Mouse (Mus musculus) liver, adult 2 months (tissue): ENCODE measurements around the gene E4f1. TPM values are rescaled to one million over a fixed set of nuclear protein-coding genes. Genes with fewer than 3 reads are reported as not detected.
A peak's percentile ranks its signal among the peaks of the same experiment; 100 is the strongest.

ENCODE experiments used
- DNase-seq: peaks from one replicate; pipeline ENCODE4 v3.0.0-alpha.2; 2011; ENCODE audit warnings: low read depth, low spot score; ENCODE audit errors: extremely low read depth
- H3K27ac ChIP-seq: fragments of 200-500 bp; replicated peaks from 2 replicates; pipeline ENCODE4 v1.5.1; 2012; ENCODE audit warnings: low read depth, mild to moderate bottlenecking, control low read depth, inconsistent platforms, low read length; ENCODE audit not compliant: insufficient read depth
- H3K27me3 ChIP-seq: fragments of 200-500 bp; 2 replicates; pipeline ENCODE4 v1.6.1; 2012; ENCODE audit warnings: mild to moderate bottlenecking, moderate library complexity, low read length, inconsistent platforms; ENCODE audit not compliant: control insufficient read depth, insufficient read depth
- H3K36me3 ChIP-seq: fragments of 200-500 bp; 2 replicates; pipeline ENCODE4 v1.6.1; 2012; ENCODE audit warnings: low read length, inconsistent platforms; ENCODE audit not compliant: control insufficient read depth, insufficient read depth
- H3K4me1 ChIP-seq: fragments of 200-500 bp; 2 replicates; pipeline ENCODE4 v1.6.1; 2011; ENCODE audit warnings: low read length; ENCODE audit not compliant: control insufficient read depth, insufficient read depth
- H3K4me3 ChIP-seq: fragments of 200-500 bp; 2 replicates; pipeline ENCODE4 v1.5.1; 2011; ENCODE audit warnings: low read depth, mild to moderate bottlenecking, control low read depth, low read length, moderate library complexity; ENCODE audit not compliant: insufficient read depth
- H3K79me2 ChIP-seq: fragments of 200-500 bp; 2 replicates; pipeline ENCODE4 v1.6.1; 2012; ENCODE audit warnings: inconsistent platforms, mild to moderate bottlenecking, low read length, moderate library complexity; ENCODE audit not compliant: control insufficient read depth, insufficient read depth
- H3K9ac ChIP-seq: fragments of 200-500 bp; 2 replicates; pipeline ENCODE4 v1.6.1; 2012; ENCODE audit warnings: low read depth, mild to moderate bottlenecking, control low read depth, inconsistent platforms, low read length
- CTCF ChIP-seq: fragments of 200-500 bp; IDR thresholded peaks from 2 replicates; pipeline ENCODE4 v1.5.1; 2011; ENCODE audit warnings: low read depth, low read length, control low read depth
- POLR2A ChIP-seq: fragments of 200-500 bp; IDR thresholded peaks from 2 replicates; pipeline ENCODE4 v1.6.1; 2011; ENCODE audit warnings: low read length, control low read depth; ENCODE audit not compliant: insufficient read depth; ENCODE audit errors: extremely low read depth
- WGBS: fragments of 180-500 bp; shearing (Covaris S2); methylation state at CpG from one replicate; pipeline ENCODE4 v1.1.7; 2018; 5-methylcytosine and 5-hydroxymethylcytosine counted together
- polyA plus RNA-seq: library from polyadenylated mRNA; depleted of rRNA; stranded (reverse); fragments of >200 nt; gene quantifications from 2 replicates; pipeline ENCODE4 v1.2.3, GENCODE M21; 2012; rRNA removed
- total RNA-seq: library from RNA; depleted of rRNA; stranded (reverse); fragments of >200 nt; gene quantifications from 2 replicates; pipeline ENCODE4 v1.2.3, GENCODE M21; 2014; rRNA removed

Gene E4f1
- total RNA-seq (5.6 and 6.7 TPM in 2 replicates), polyA plus RNA-seq (21.6 and 33.3 TPM in 2 replicates)

DNA sequence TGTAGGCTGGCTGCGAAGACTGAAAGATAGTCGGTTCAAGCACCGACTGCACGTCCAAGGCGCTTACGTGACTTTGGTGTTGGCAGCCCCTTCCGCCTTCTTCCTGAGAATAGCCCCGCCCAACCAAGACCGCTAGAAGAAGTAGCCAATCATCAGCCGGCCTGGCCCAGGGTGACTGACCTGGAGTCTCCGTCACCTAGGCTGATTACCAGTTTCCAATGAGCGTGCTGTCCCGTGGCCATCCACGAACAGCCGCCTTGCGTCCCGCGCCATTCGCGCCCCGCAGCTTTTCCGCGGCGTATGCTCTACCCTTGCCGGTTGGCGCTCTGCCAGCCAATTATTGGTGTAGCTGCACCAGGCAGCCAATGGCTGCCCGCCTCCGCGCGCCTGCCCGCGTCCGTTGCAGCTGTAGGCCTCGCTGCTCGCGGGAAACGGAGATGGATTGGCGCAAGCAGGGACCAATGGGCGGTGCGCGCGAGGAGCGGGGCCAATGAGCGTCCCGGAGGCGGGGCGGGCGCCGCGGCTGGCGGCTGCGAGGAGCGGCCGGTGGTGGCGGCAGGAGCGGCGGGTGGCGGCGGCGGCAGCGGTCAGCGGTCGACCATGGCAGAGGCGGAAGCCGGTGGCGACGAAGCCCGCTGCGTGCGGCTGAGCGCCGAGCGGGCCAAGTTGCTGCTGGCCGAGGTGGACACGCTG lies at the start of gene E4f1, which contains the start of gene Pgp:
Gene E4f1 (minus strand): TSS at position 404 of the 693 bp plus-strand sequence.
Gene Pgp (plus strand): TSS at position 483 of the 693 bp plus-strand sequence.
- TF ChIP-seq POLR2A, result 0 out of 2 replicates have a peak, but pooled peaks have one; percentile 40
- no peak for TF ChIP-seq CTCF
- peaks cover 7% of the 10 kb centered on the region for H3K79me2 ChIP-seq
- peak within 1 kb of the TSS; percentile 82 for H3K27ac ChIP-seq
- peaks cover 8% of the 10 kb centered on the region for H3K4me1 ChIP-seq
- H3K9ac ChIP-seq, result peak within 1 kb of the TSS; percentile 92
- WGBS, result under 1% methylated on average over 75 of the region's 75 CpGs
- H3K27me3 ChIP-seq, result no peaks in the 10 kb centered on the region
- H3K36me3 ChIP-seq, result no peaks in the 10 kb centered on the region
- peak within 1 kb of the TSS; percentile 80 for H3K4me3 ChIP-seq
- DNase-seq, result peak; percentile 91

DNA sequence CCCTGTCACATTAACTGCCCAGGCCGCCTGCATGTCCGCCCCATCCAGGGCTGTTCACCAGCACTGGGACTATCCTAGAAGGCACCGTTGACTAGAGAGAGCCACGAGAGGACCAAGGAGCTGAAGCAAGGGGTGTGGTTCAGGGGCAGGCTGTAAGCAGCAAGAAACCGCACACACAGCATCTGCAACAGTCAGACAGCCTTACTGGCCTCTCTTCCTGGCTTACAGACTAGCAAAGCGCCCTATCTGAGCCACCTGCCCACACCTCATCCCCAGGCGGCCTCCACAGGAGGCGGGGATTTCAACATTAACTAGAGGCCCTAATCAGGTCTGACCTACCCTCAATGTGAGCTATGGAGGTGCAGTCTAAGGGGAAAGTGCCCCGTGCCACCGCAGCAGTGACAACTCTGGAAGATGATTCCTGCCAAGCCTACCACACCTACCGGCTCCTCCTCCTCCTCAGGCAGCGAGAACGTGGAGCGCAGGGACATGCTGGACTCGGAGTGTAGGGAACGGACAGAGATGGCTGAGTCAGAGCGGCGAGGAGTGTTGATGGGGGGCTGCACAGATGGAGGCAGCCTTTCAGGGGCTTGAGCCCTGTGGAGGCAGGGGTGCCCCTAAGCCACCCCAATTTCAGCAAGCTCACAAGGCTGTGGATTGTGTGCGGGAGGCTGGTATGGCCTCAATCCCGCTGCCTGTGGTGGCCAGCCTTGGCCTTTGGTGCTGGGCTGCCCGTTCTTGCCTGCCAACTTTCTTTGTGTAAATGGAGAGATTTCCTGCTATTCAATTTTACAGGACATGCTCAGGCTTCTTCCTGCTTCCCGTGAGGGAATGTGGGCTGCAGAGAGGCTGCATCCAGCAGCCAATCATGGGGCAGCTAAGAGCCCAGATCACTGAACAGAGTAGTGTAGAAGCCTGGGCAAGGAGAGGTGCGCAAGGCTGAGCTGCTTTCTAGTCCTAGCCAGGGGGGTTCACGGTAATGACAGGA lies 44.5 kb upstream of the E4f1 start:
- Histone ChIP-seq H3K27ac (peak overlapping the region; percentile 32), H3K27me3 (no peaks in the 10 kb centered on the region), H3K79me2 (no peaks in the 10 kb centered on the region), H3K4me1 (no peaks in the 10 kb centered on the region), H3K9ac (0 out of 2 replicates have a peak overlapping the region, but pooled peaks have one; percentile 2), H3K36me3 (peaks cover 15% of the 10 kb centered on the region), H3K4me3 (peak overlapping the region; percentile 11; the same call in 1 of the 2 replicates)
- WGBS, result 85% methylated on average over 24 of the region's 24 CpGs
- no peak for TF ChIP-seq CTCF
- TF ChIP-seq POLR2A, result no peak
- DNase-seq, result no peak

DNA sequence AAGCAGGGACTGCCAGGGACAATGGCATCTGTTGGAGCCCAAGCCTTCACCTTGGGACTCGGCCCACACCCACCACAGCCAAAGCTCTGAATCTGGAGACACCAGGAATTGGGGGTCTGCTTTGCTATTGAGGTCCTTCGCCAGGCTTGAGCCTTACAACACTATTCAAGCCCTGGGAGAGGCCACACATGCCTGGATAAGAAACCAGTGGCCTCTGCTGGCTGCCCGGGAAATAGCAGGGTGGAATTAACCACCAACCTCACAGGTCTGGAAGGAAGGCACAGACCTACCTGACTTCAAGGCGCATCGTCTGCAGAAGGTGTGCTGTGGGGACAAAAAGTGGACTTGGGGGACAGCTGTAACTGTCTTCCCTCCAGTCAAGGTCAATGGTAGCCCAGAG lies 43.5 kb upstream of the E4f1 start:
- DNase-seq, result peak; percentile 8
- 73% methylated on average over 5 of the region's 5 CpGs for WGBS
- Histone ChIP-seq H3K27me3 (no peaks in the 10 kb centered on the region), H3K79me2 (no peaks in the 10 kb centered on the region), H3K27ac (no peak overlapping the region), H3K4me3 (no peak overlapping the region), H3K36me3 (peaks cover 17% of the 10 kb centered on the region), H3K9ac (no peak overlapping the region), H3K4me1 (no peaks in the 10 kb centered on the region)
- TF ChIP-seq POLR2A (no peak), CTCF (peak; percentile 63)

DNA sequence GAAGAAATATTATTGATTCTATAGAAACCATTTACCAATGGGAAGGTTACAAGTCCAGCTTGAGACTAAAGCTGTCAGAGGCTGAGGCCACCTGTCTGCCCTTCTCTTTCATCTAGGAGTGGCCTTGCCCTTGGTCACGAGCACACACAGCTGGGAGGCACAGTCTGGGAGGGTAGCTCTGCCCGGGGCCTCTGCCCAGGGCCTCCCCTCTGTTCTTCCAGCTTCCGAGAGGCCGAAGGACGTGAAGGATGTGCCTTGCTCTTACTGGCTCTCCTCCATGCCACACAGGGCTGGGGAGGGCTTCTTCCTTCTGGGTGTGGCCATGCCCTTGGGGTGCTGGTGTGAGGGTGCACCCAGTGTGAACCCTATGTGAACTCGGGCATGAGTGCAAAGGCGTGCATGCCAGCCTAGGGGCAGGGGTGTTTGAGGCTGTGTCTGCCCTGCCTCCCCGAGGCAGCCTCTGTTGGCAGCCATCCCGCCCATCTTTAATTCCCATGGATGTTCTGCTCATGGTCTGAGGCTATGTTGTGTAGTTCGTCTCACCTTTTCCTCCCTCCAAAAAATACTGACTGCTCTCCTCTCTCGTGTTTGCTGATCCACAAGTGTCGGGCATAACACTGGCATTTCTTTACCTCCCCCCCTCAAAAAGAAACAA lies 37.8 kb upstream of the E4f1 start:
- 91% methylated on average over 12 of the region's 12 CpGs for WGBS
- TF ChIP-seq POLR2A (no peak), CTCF (no peak)
- DNase-seq, result no peak
- Histone ChIP-seq H3K79me2 (no peaks in the 10 kb centered on the region), H3K27ac (no peak overlapping the region), H3K4me3 (no peak overlapping the region), H3K36me3 (peaks cover 10% of the 10 kb centered on the region; the same call in 1 of the 2 replicates), H3K27me3 (no peaks in the 10 kb centered on the region), H3K4me1 (no peaks in the 10 kb centered on the region), H3K9ac (no peak overlapping the region)

DNA sequence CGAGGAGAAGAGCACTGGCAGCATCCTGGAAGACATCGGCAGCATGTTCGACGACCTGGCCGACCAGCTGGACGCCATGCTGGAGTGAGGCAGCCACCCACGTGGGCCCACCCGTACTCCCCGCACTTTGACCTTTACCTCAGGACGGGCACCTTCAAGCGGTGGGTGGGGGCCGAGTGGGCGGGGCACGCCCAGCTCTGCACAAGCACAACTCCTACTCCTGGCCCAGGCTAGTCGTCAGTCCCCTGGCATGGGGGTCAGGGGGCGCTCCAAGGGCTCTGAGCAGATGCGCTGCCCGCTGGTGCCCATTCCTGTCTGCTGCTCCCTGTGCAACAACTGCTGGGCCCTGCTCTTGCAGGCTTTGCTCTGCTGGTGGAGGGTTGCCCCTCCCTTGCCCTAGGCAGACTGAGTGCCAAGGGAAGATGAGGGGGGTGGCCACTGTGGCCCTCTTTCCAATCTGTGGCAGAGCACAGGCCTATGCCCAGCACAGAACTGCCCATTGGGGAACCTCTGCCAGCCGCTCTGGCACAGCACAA lies 37.1 kb upstream of the E4f1 start:
- 41% methylated on average over 19 of the region's 19 CpGs for WGBS
- DNase-seq, result no peak
- Histone ChIP-seq H3K4me1 (no peaks in the 10 kb centered on the region), H3K27me3 (no peaks in the 10 kb centered on the region), H3K4me3 (no peak overlapping the region), H3K36me3 (peaks cover 10% of the 10 kb centered on the region; the same call in 1 of the 2 replicates), H3K27ac (no peak overlapping the region), H3K9ac (no peak overlapping the region), H3K79me2 (no peaks in the 10 kb centered on the region)
- TF ChIP-seq POLR2A (no peak), CTCF (no peak)
